Mouse (Mus musculus): ENCODE measurements around the gene Nkpd1. TPM values are rescaled to one million over a fixed set of nuclear protein-coding genes. Genes with fewer than 3 reads are reported as not detected.

Gene Nkpd1
- polyA plus RNA-seq, 1 experiment, result 1.1 TPM

- peaks cover 4% of the 10 kb centered on the region; the same call in 1 of the 2 replicates for H3K36me3 ChIP-seq (ENCODE audit: control insufficient read depth, insufficient read depth, low read length)
- no peak overlapping the region for H3K27ac ChIP-seq (ENCODE audit: control insufficient read depth, insufficient read depth, low read length)
- TF ChIP-seq CTCF (IDR thresholded peaks at IDR 0.05; ENCODE audit: borderline replicate concordance, control insufficient read depth, extremely low read depth, insufficient read depth, low read length, poor library complexity) (no peak), POLR2A (IDR thresholded peaks at IDR 0.05; ENCODE audit: control insufficient read depth, extremely low read depth, insufficient read depth, low read length, poor library complexity) (no peak)
- H3K4me1 ChIP-seq (replicated peaks; ENCODE audit: control insufficient read depth, insufficient read depth, low read length), result peaks cover 37% of the 10 kb centered on the region
- no peaks in the 10 kb centered on the region for H3K27me3 ChIP-seq (ENCODE audit: control insufficient read depth, insufficient read depth, low read length)
- no peak for DNase-seq
- 45% methylated on average over 10 of the region's 10 CpGs for WGBS
- H3K4me3 ChIP-seq (ENCODE audit: control insufficient read depth, insufficient read depth, low read length), result no peak overlapping the region
These were observed 31.8 kb downstream of the Nkpd1 start for GRCm38 (mm10) chr7:19549394-19549793.

- TF ChIP-seq CTCF (IDR thresholded peaks at IDR 0.05; ENCODE audit: borderline replicate concordance, control insufficient read depth, extremely low read depth, insufficient read depth, low read length, poor library complexity) (no peak), POLR2A (IDR thresholded peaks at IDR 0.05; ENCODE audit: control insufficient read depth, extremely low read depth, insufficient read depth, low read length, poor library complexity) (no peak)
These were observed 34.0 kb downstream of the Nkpd1 start for GRCm38 (mm10) chr7:19551634-19552033.

GRCm38 (mm10) chr7:19552443-19552842 is 34.8 kb downstream of the Nkpd1 start:
- Histone ChIP-seq H3K4me1 (replicated peaks; ENCODE audit: control insufficient read depth, insufficient read depth, low read length) (peaks cover 15% of the 10 kb centered on the region), H3K27me3 (ENCODE audit: control insufficient read depth, insufficient read depth, low read length) (no peaks in the 10 kb centered on the region), H3K36me3 (ENCODE audit: control insufficient read depth, insufficient read depth, low read length) (peaks cover 4% of the 10 kb centered on the region; the same call in 1 of the 2 replicates), H3K27ac (ENCODE audit: control insufficient read depth, insufficient read depth, low read length) (no peak overlapping the region), H3K4me3 (ENCODE audit: control insufficient read depth, insufficient read depth, low read length) (no peak overlapping the region)
- no peak for DNase-seq
- WGBS, result 36% methylated on average over 2 of the region's 2 CpGs
- TF ChIP-seq CTCF (IDR thresholded peaks at IDR 0.05; ENCODE audit: borderline replicate concordance, control insufficient read depth, extremely low read depth, insufficient read depth, low read length, poor library complexity) (no peak), POLR2A (IDR thresholded peaks at IDR 0.05; ENCODE audit: control insufficient read depth, extremely low read depth, insufficient read depth, low read length, poor library complexity) (no peak)

More at GRCm38 (mm10) chr7:19551634-19552033, 34.0 kb downstream of the Nkpd1 start:
- Histone ChIP-seq H3K4me1 (replicated peaks; ENCODE audit: control insufficient read depth, insufficient read depth, low read length) (peaks cover 22% of the 10 kb centered on the region), H3K27me3 (ENCODE audit: control insufficient read depth, insufficient read depth, low read length) (no peaks in the 10 kb centered on the region), H3K36me3 (ENCODE audit: control insufficient read depth, insufficient read depth, low read length) (peaks cover 4% of the 10 kb centered on the region; the same call in 1 of the 2 replicates), H3K27ac (ENCODE audit: control insufficient read depth, insufficient read depth, low read length) (no peak overlapping the region), H3K4me3 (ENCODE audit: control insufficient read depth, insufficient read depth, low read length) (no peak overlapping the region)
- no peak for DNase-seq
- 95% methylated on average over 5 of the region's 5 CpGs for WGBS

GRCm38 (mm10) chr7:19554168-19554567 is 36.5 kb downstream of the Nkpd1 start:
- TF ChIP-seq POLR2A (IDR thresholded peaks at IDR 0.05; ENCODE audit: control insufficient read depth, extremely low read depth, insufficient read depth, low read length, poor library complexity), result no peak
- TF ChIP-seq CTCF (IDR thresholded peaks at IDR 0.05; ENCODE audit: borderline replicate concordance, control insufficient read depth, extremely low read depth, insufficient read depth, low read length, poor library complexity), result no peak
- Histone ChIP-seq H3K4me1 (replicated peaks; ENCODE audit: control insufficient read depth, insufficient read depth, low read length) (peaks cover 8% of the 10 kb centered on the region), H3K4me3 (ENCODE audit: control insufficient read depth, insufficient read depth, low read length) (no peak overlapping the region)

GRCm38 (mm10) chr7:19557086-19557485 is 39.4 kb downstream of the Nkpd1 start:
- H3K4me1 ChIP-seq (replicated peaks; ENCODE audit: control insufficient read depth, insufficient read depth, low read length), result peaks cover 21% of the 10 kb centered on the region
- TF ChIP-seq CTCF (IDR thresholded peaks at IDR 0.05; ENCODE audit: borderline replicate concordance, control insufficient read depth, extremely low read depth, insufficient read depth, low read length, poor library complexity) (no peak), POLR2A (IDR thresholded peaks at IDR 0.05; ENCODE audit: control insufficient read depth, extremely low read depth, insufficient read depth, low read length, poor library complexity) (no peak)
- no peak overlapping the region for H3K4me3 ChIP-seq (ENCODE audit: control insufficient read depth, insufficient read depth, low read length)
- no peak for DNase-seq
- H3K27ac ChIP-seq (ENCODE audit: control insufficient read depth, insufficient read depth, low read length), result no peak overlapping the region
- H3K27me3 ChIP-seq (ENCODE audit: control insufficient read depth, insufficient read depth, low read length), result no peaks in the 10 kb centered on the region
- peaks cover 4% of the 10 kb centered on the region; the same call in 1 of the 2 replicates for H3K36me3 ChIP-seq (ENCODE audit: control insufficient read depth, insufficient read depth, low read length)
- WGBS, result 95% methylated on average over 2 of the region's 2 CpGs

More at GRCm38 (mm10) chr7:19554168-19554567, 36.5 kb downstream of the Nkpd1 start:
- no peaks in the 10 kb centered on the region for H3K27me3 ChIP-seq (ENCODE audit: control insufficient read depth, insufficient read depth, low read length)
- no peak overlapping the region for H3K27ac ChIP-seq (ENCODE audit: control insufficient read depth, insufficient read depth, low read length)
- DNase-seq, result no peak
- 96% methylated on average over 1 of the region's 1 CpGs for WGBS
- H3K36me3 ChIP-seq (ENCODE audit: control insufficient read depth, insufficient read depth, low read length), result peaks cover 4% of the 10 kb centered on the region; the same call in 1 of the 2 replicates

- no peak for DNase-seq
- WGBS, result 95% methylated on average over 6 of the region's 6 CpGs
- TF ChIP-seq CTCF (IDR thresholded peaks at IDR 0.05; ENCODE audit: borderline replicate concordance, control insufficient read depth, extremely low read depth, insufficient read depth, low read length, poor library complexity) (no peak), POLR2A (IDR thresholded peaks at IDR 0.05; ENCODE audit: control insufficient read depth, extremely low read depth, insufficient read depth, low read length, poor library complexity) (no peak)
- H3K36me3 ChIP-seq (ENCODE audit: control insufficient read depth, insufficient read depth, low read length), result peaks cover 4% of the 10 kb centered on the region; the same call in 1 of the 2 replicates
- H3K4me1 ChIP-seq (replicated peaks; ENCODE audit: control insufficient read depth, insufficient read depth, low read length), result peaks cover 27% of the 10 kb centered on the region
- no peak overlapping the region for H3K4me3 ChIP-seq (ENCODE audit: control insufficient read depth, insufficient read depth, low read length)
- no peaks in the 10 kb centered on the region for H3K27me3 ChIP-seq (ENCODE audit: control insufficient read depth, insufficient read depth, low read length)
- H3K27ac ChIP-seq (ENCODE audit: control insufficient read depth, insufficient read depth, low read length), result no peak overlapping the region
These were observed 40.6 kb downstream of the Nkpd1 start for GRCm38 (mm10) chr7:19557982-19558900.
